Mouse (Mus musculus): Measurements from ENCODE around the gene Fgf7. TPM values are rescaled to one million over a fixed set of nuclear protein-coding genes. Genes with fewer than 3 reads are reported as not detected.

Fgf7 gene
- polyA plus RNA-seq, 1 experiment from 2014 or later: 0.69 TPM

GRCm38 (mm10) chr2:126079086-126079485, 44.6 kb downstream of the Fgf7 start:
- Histone ChIP-seq H3K36me3 (ENCODE audit: control insufficient read depth, insufficient read depth, low read length) (no peaks in the 10 kb centered on the region), H3K27me3 (replicated peaks; ENCODE audit: control insufficient read depth, insufficient read depth, low read length) (no peaks in the 10 kb centered on the region), H3K4me1 (ENCODE audit: control insufficient read depth, insufficient read depth, low read depth, low read length) (no peaks in the 10 kb centered on the region), H3K4me2 (ENCODE audit: low read length) (no peak overlapping the region), H3K27ac (ENCODE audit: low read depth, low read length) (no peak overlapping the region), H3K9ac (ENCODE audit: low read depth, low read length) (no peak overlapping the region), H3K9me3 (ENCODE audit: control insufficient read depth, low read length) (no peaks in the 10 kb centered on the region), H3K4me3 (ENCODE audit: low read length) (no peak overlapping the region)
- ATAC-seq: no peak
- WGBS: 77% methylated on average over 2 of the region's 2 CpGs

GRCm38 (mm10) chr2:126084326-126084725, 49.9 kb downstream of the Fgf7 start:
- no peaks in the 10 kb centered on the region for H3K9me3 ChIP-seq (ENCODE audit: control insufficient read depth, low read length)
- no peaks in the 10 kb centered on the region for H3K27me3 ChIP-seq (replicated peaks; ENCODE audit: control insufficient read depth, insufficient read depth, low read length)
- H3K4me2 ChIP-seq (ENCODE audit: low read length): no peak overlapping the region
- H3K27ac ChIP-seq (ENCODE audit: low read depth, low read length): no peak overlapping the region
- H3K4me1 ChIP-seq (ENCODE audit: control insufficient read depth, insufficient read depth, low read depth, low read length): no peaks in the 10 kb centered on the region
- H3K36me3 ChIP-seq (ENCODE audit: control insufficient read depth, insufficient read depth, low read length): no peaks in the 10 kb centered on the region
- WGBS: 72% methylated on average over 3 of the region's 3 CpGs
- no peak overlapping the region for H3K4me3 ChIP-seq (ENCODE audit: low read length)
- H3K9ac ChIP-seq (ENCODE audit: low read depth, low read length): no peak overlapping the region
- ATAC-seq: no peak

GRCm38 (mm10) chr2:126086187-126086586, 51.7 kb downstream of the Fgf7 start:
- no peak overlapping the region for H3K9ac ChIP-seq (ENCODE audit: low read depth, low read length)
- H3K4me1 ChIP-seq (ENCODE audit: control insufficient read depth, insufficient read depth, low read depth, low read length): no peaks in the 10 kb centered on the region
- no peak overlapping the region for H3K4me3 ChIP-seq (ENCODE audit: low read length)
- H3K27me3 ChIP-seq (replicated peaks; ENCODE audit: control insufficient read depth, insufficient read depth, low read length): no peaks in the 10 kb centered on the region
- no peak for ATAC-seq
- WGBS: 75% methylated on average over 8 of the region's 8 CpGs
- no peak overlapping the region for H3K27ac ChIP-seq (ENCODE audit: low read depth, low read length)
- H3K4me2 ChIP-seq (ENCODE audit: low read length): no peak overlapping the region
- no peaks in the 10 kb centered on the region for H3K36me3 ChIP-seq (ENCODE audit: control insufficient read depth, insufficient read depth, low read length)
- H3K9me3 ChIP-seq (ENCODE audit: control insufficient read depth, low read length): no peaks in the 10 kb centered on the region

GRCm38 (mm10) chr2:126090432-126090831, 56.0 kb downstream of the Fgf7 start:
- Histone ChIP-seq H3K36me3 (ENCODE audit: control insufficient read depth, insufficient read depth, low read length) (no peaks in the 10 kb centered on the region), H3K9ac (ENCODE audit: low read depth, low read length) (no peak overlapping the region), H3K27me3 (replicated peaks; ENCODE audit: control insufficient read depth, insufficient read depth, low read length) (no peaks in the 10 kb centered on the region), H3K27ac (ENCODE audit: low read depth, low read length) (no peak overlapping the region), H3K4me2 (ENCODE audit: low read length) (no peak overlapping the region), H3K4me3 (ENCODE audit: low read length) (no peak overlapping the region), H3K9me3 (ENCODE audit: control insufficient read depth, low read length) (no peaks in the 10 kb centered on the region), H3K4me1 (ENCODE audit: control insufficient read depth, insufficient read depth, low read depth, low read length) (no peaks in the 10 kb centered on the region)
- 56% methylated on average over 5 of the region's 5 CpGs for WGBS
- ATAC-seq: no peak

- H3K4me1 ChIP-seq (ENCODE audit: control insufficient read depth, insufficient read depth, low read depth, low read length): no peaks in the 10 kb centered on the region
- H3K9ac ChIP-seq (ENCODE audit: low read depth, low read length): no peak overlapping the region
- H3K36me3 ChIP-seq (ENCODE audit: control insufficient read depth, insufficient read depth, low read length): no peaks in the 10 kb centered on the region
- no peak overlapping the region for H3K27ac ChIP-seq (ENCODE audit: low read depth, low read length)
- no peak for ATAC-seq
- no peak overlapping the region for H3K4me2 ChIP-seq (ENCODE audit: low read length)
- H3K9me3 ChIP-seq (ENCODE audit: control insufficient read depth, low read length): no peaks in the 10 kb centered on the region
- 91% methylated on average over 4 of the region's 4 CpGs for WGBS
- no peaks in the 10 kb centered on the region for H3K27me3 ChIP-seq (replicated peaks; ENCODE audit: control insufficient read depth, insufficient read depth, low read length)
- no peak overlapping the region for H3K4me3 ChIP-seq (ENCODE audit: low read length)
Observed at GRCm38 (mm10) chr2:126094616-126095015, 60.2 kb downstream of the Fgf7 start.

Other genes with a start within 250 kb of the Fgf7 start
- gene Galk2, start 175.5 kb upstream of the Fgf7 start, polyA plus RNA-seq (2015; fragmentation: Nextera tagmentation; extraction: Ambion mirVana): 32.3 and 35.1 TPM in 2 replicates
- 57.7 and 58.3 TPM in 2 replicates for gene Cops2, start 175.5 kb upstream of the Fgf7 start, polyA plus RNA-seq (2015; fragmentation: Nextera tagmentation; extraction: Ambion mirVana)
- gene Fam227b, start 117.3 kb downstream of the Fgf7 start, polyA plus RNA-seq (2015; fragmentation: Nextera tagmentation; extraction: Ambion mirVana): not detected in 2 replicates
- gene Dtwd1, start 117.5 kb downstream of the Fgf7 start, polyA plus RNA-seq (2015; fragmentation: Nextera tagmentation; extraction: Ambion mirVana): 18.3 and 18.4 TPM in 2 replicates
- gene Gm17555, start 180.4 kb downstream of the Fgf7 start, polyA plus RNA-seq (2015; fragmentation: Nextera tagmentation; extraction: Ambion mirVana): not detected in 2 replicates

Measured in hindbrain, embryonic 16.5 days (tissue).